Mouse (Mus musculus) midbrain, embryonic 14.5 days (tissue): ENCODE measurements around the gene Tcf7l2. TPM values are rescaled to one million over a fixed set of nuclear protein-coding genes. Genes with fewer than 3 reads are reported as not detected.

Experiments
- ATAC-seq: fragments of 200-750 bp; cut with Nextera tagmentation; 2 replicates; pipeline ENCODE4 v1.8.0; 2017; ENCODE audit warnings: moderate number of reproducible peaks, moderate library complexity; ENCODE audit not compliant: low FRiP score, low TSS enrichment
- DNase-seq: peaks from one replicate; pipeline ENCODE4 v3.0.0-alpha.2; 2015
- H3K27ac ChIP-seq: fragments of 300-500 bp; sonication (generic); replicated peaks from 2 replicates; pipeline ENCODE4 v1.5.1; 2014; ENCODE audit warnings: mild to moderate bottlenecking, low read depth, low read length, moderate library complexity
- H3K27me3 ChIP-seq: fragments of 300-500 bp; sonication (generic); 2 replicates; pipeline ENCODE4 v1.6.1; 2014; ENCODE audit warnings: low read length, control low read depth, mixed read lengths; ENCODE audit not compliant: control insufficient read depth, insufficient read depth
- H3K36me3 ChIP-seq: fragments of 300-500 bp; sonication (generic); 2 replicates; pipeline ENCODE4 v1.6.1; 2014; ENCODE audit warnings: low read length, control low read depth; ENCODE audit not compliant: control insufficient read depth, insufficient read depth
- H3K4me1 ChIP-seq: fragments of 300-500 bp; sonication (generic); 2 replicates; pipeline ENCODE4 v1.6.1; 2014; ENCODE audit warnings: mild to moderate bottlenecking, antibody characterized with exemption, low read length, control low read depth; ENCODE audit not compliant: control insufficient read depth, insufficient read depth
- H3K4me2 ChIP-seq: fragments of 300-500 bp; sonication (generic); 2 replicates; pipeline ENCODE4 v1.6.1; 2014; ENCODE audit warnings: mild to moderate bottlenecking, low read length, moderate library complexity
- H3K4me3 ChIP-seq: fragments of 300-500 bp; sonication (generic); replicated peaks from 2 replicates; pipeline ENCODE4 v1.5.1; 2014; ENCODE audit warnings: low read depth, low read length
- H3K9ac ChIP-seq: fragments of 300-500 bp; sonication (generic); replicated peaks from 2 replicates; pipeline ENCODE4 v1.6.1; 2014; ENCODE audit warnings: mild to moderate bottlenecking, low read length, moderate library complexity
- H3K9me3 ChIP-seq: fragments of 300-500 bp; sonication (generic); 2 replicates; pipeline ENCODE4 v1.6.1; 2016; ENCODE audit warnings: low read length, control low read depth, mixed read lengths; ENCODE audit not compliant: control insufficient read depth
- WGBS: fragments of 180-500 bp; shearing (Covaris S2); extraction: QIAGEN DNeasy Blood & Tissue Kit; methylation state at CpG from one replicate; pipeline ENCODE4 v1.1.7; 2014; 5-methylcytosine and 5-hydroxymethylcytosine counted together
- polyA plus RNA-seq: library from polyadenylated mRNA; unstranded; fragments of >200 nt; fragmentation: Nextera tagmentation; extraction: Ambion mirVana; gene quantifications from 2 replicates; pipeline ENCODE4 v1.2.1, GENCODE M21; 2014

Gene Tcf7l2
- polyA plus RNA-seq, 1 experiment from 2014 or later = 768 TPM

- DNase-seq = peak; percentile 73
- Histone ChIP-seq H3K4me2 (no peak overlapping the region), H3K4me3 (no peak overlapping the region), H3K9ac (no peak overlapping the region), H3K9me3 (no peaks in the 10 kb centered on the region), H3K27ac (peak overlapping the region; percentile 60; the same call in 1 of the 2 replicates), H3K36me3 (no peaks in the 10 kb centered on the region), H3K4me1 (peaks cover 23% of the 10 kb centered on the region), H3K27me3 (no peaks in the 10 kb centered on the region)
- ATAC-seq = 0 out of 2 replicates have a peak, but pooled peaks have one; percentile 34
- WGBS = 9% methylated on average over 7 of the region's 7 CpGs
These were observed 46.8 kb downstream of the Tcf7l2 start for GRCm38 (mm10) chr19:55788285-55788904.

- Histone ChIP-seq H3K4me2 (no peak overlapping the region), H3K9me3 (no peaks in the 10 kb centered on the region), H3K4me1 (peaks cover 23% of the 10 kb centered on the region), H3K4me3 (no peak overlapping the region), H3K9ac (no peak overlapping the region), H3K27ac (peak overlapping the region; percentile 60; the same call in 1 of the 2 replicates), H3K36me3 (no peaks in the 10 kb centered on the region), H3K27me3 (no peaks in the 10 kb centered on the region)
- DNase-seq (no peak), ATAC-seq (no peak)
- 49% methylated on average over 5 of the region's 5 CpGs for WGBS
These were observed 47.3 kb downstream of the Tcf7l2 start for GRCm38 (mm10) chr19:55788905-55789295.

- ATAC-seq = no peak
- WGBS = 24% methylated on average over 3 of the region's 3 CpGs
These were observed 48.2 kb downstream of the Tcf7l2 start for GRCm38 (mm10) chr19:55789838-55790237.

GRCm38 (mm10) chr19:55791293-55791692 is 49.7 kb downstream of the Tcf7l2 start:
- Histone ChIP-seq H3K36me3 (no peaks in the 10 kb centered on the region), H3K4me1 (peaks cover 23% of the 10 kb centered on the region), H3K9me3 (no peaks in the 10 kb centered on the region), H3K27me3 (no peaks in the 10 kb centered on the region), H3K4me3 (no peak overlapping the region), H3K27ac (no peak overlapping the region; the same call in 1 of the 2 replicates), H3K9ac (no peak overlapping the region), H3K4me2 (no peak overlapping the region)
- no peak for DNase-seq
- 91% methylated on average over 6 of the region's 6 CpGs for WGBS
- ATAC-seq = no peak

More at GRCm38 (mm10) chr19:55789838-55790237, 48.2 kb downstream of the Tcf7l2 start:
- Histone ChIP-seq H3K4me1 (peaks cover 23% of the 10 kb centered on the region), H3K9me3 (no peaks in the 10 kb centered on the region), H3K27me3 (no peaks in the 10 kb centered on the region), H3K36me3 (no peaks in the 10 kb centered on the region), H3K27ac (no peak overlapping the region), H3K4me2 (no peak overlapping the region), H3K9ac (no peak overlapping the region), H3K4me3 (no peak overlapping the region)
- no peak for DNase-seq

- no peaks in the 10 kb centered on the region for H3K27me3 ChIP-seq
- DNase-seq (no peak), ATAC-seq (no peak)
- no peak overlapping the region for H3K27ac ChIP-seq
- no peak overlapping the region for H3K4me2 ChIP-seq
- 91% methylated on average over 6 of the region's 6 CpGs for WGBS
- H3K9ac ChIP-seq = no peak overlapping the region
- no peaks in the 10 kb centered on the region for H3K36me3 ChIP-seq
- H3K4me1 ChIP-seq = peaks cover 23% of the 10 kb centered on the region
- H3K4me3 ChIP-seq = no peak overlapping the region
- no peaks in the 10 kb centered on the region for H3K9me3 ChIP-seq
These were observed 50.3 kb downstream of the Tcf7l2 start for GRCm38 (mm10) chr19:55791886-55792285.

GRCm38 (mm10) chr19:55792571-55792970 is 51.0 kb downstream of the Tcf7l2 start:
- Histone ChIP-seq H3K27me3 (no peaks in the 10 kb centered on the region), H3K27ac (0 out of 2 replicates have a peak overlapping the region, but pooled peaks have one; percentile 20), H3K4me3 (no peak overlapping the region), H3K36me3 (no peaks in the 10 kb centered on the region), H3K9ac (no peak overlapping the region), H3K4me2 (no peak overlapping the region), H3K4me1 (peaks cover 23% of the 10 kb centered on the region), H3K9me3 (no peaks in the 10 kb centered on the region)
- ATAC-seq = no peak
- WGBS = 52% methylated on average over 5 of the region's 5 CpGs
- no peak for DNase-seq

- Histone ChIP-seq H3K4me2 (no peak overlapping the region), H3K9ac (no peak overlapping the region), H3K27ac (no peak overlapping the region), H3K9me3 (no peaks in the 10 kb centered on the region), H3K4me3 (no peak overlapping the region), H3K27me3 (no peaks in the 10 kb centered on the region), H3K36me3 (no peaks in the 10 kb centered on the region), H3K4me1 (peaks cover 23% of the 10 kb centered on the region)
- 85% methylated on average over 4 of the region's 4 CpGs for WGBS
- no peak for DNase-seq
- no peak for ATAC-seq
These were observed 51.4 kb downstream of the Tcf7l2 start for GRCm38 (mm10) chr19:55793029-55793428.

- H3K4me3 ChIP-seq = no peak overlapping the region
- no peak overlapping the region for H3K27ac ChIP-seq
- H3K9me3 ChIP-seq = no peaks in the 10 kb centered on the region
- ATAC-seq = no peak
- no peak for DNase-seq
- H3K4me1 ChIP-seq = peaks cover 13% of the 10 kb centered on the region
- no peaks in the 10 kb centered on the region for H3K36me3 ChIP-seq
- H3K9ac ChIP-seq = no peak overlapping the region
- H3K4me2 ChIP-seq = no peak overlapping the region
- H3K27me3 ChIP-seq = no peaks in the 10 kb centered on the region
- 58% methylated on average over 8 of the region's 8 CpGs for WGBS
These were observed 52.8 kb downstream of the Tcf7l2 start for GRCm38 (mm10) chr19:55794194-55794945.

- Histone ChIP-seq H3K4me2 (no peak overlapping the region), H3K4me3 (no peak overlapping the region), H3K9ac (no peak overlapping the region), H3K4me1 (peaks cover 13% of the 10 kb centered on the region), H3K9me3 (no peaks in the 10 kb centered on the region), H3K36me3 (no peaks in the 10 kb centered on the region), H3K27me3 (no peaks in the 10 kb centered on the region), H3K27ac (no peak overlapping the region)
- no peak for DNase-seq
- no peak for ATAC-seq
- WGBS = 98% methylated on average over 5 of the region's 5 CpGs
These were observed 53.3 kb downstream of the Tcf7l2 start for GRCm38 (mm10) chr19:55794946-55795340.
